Mouse (Mus musculus) cerebellum, adult 2 months (tissue): ENCODE data around the gene Pde10a.

Experiments
- CTCF ChIP-seq: fragments of 200-500 bp; IDR thresholded peaks from 2 replicates; pipeline ENCODE4 v1.5.1; 2011; ENCODE audit warnings: low read depth, mild to moderate bottlenecking, control low read depth, low read length, moderate library complexity, borderline replicate concordance; ENCODE audit not compliant: insufficient read depth
- POLR2A ChIP-seq: fragments of 200-500 bp; IDR thresholded peaks from 2 replicates; pipeline ENCODE4 v1.6.1; 2011; ENCODE audit warnings: low read length, control low read depth, borderline replicate concordance; ENCODE audit not compliant: insufficient read depth

DNA sequence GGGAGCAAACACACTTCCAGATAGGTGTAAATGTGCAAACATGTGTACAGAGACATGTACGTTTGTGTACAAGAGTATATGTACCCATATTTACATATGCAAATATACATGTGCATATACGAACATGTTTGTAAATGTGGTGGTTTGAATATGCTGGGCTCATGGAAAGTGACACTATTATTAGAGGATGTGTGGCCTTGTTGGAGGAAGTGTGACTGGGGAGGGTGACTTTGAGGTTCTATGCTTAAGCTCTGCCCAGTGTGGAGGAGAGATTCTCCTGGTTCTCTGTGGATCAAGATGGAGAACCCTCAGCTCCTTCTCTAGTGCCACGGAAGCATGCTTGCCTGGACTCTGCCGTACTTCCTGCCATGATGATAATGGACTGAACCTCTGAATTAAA lies 261.3 kb downstream of the Pde10a start:
- TF ChIP-seq POLR2A = no peak
- no peak for TF ChIP-seq CTCF
